Mouse (Mus musculus) forebrain, embryonic 13.5 days (tissue): ENCODE data around the gene Sh3bgrl. TPM values are rescaled to one million over a fixed set of nuclear protein-coding genes. Genes with fewer than 3 reads are reported as not detected.

Source experiments
- ATAC-seq: fragments of 200-750 bp; cut with Nextera tagmentation; 2 replicates; pipeline ENCODE4 v1.8.0; 2017
- H3K27ac ChIP-seq: fragments of 300-500 bp; sonication (generic); 2 replicates; pipeline ENCODE4 v1.5.1; 2015; ENCODE audit warnings: inconsistent platforms, mild to moderate bottlenecking, moderate library complexity
- H3K27me3 ChIP-seq: fragments of 300-500 bp; sonication (generic); 2 replicates; pipeline ENCODE4 v1.6.1; 2015; ENCODE audit warnings: mild to moderate bottlenecking, inconsistent platforms
- H3K36me3 ChIP-seq: fragments of 300-500 bp; sonication (generic); 2 replicates; pipeline ENCODE4 v1.6.1; 2015; ENCODE audit warnings: mild to moderate bottlenecking, inconsistent platforms; ENCODE audit not compliant: poor library complexity, severe bottlenecking
- H3K4me1 ChIP-seq: fragments of 300-500 bp; sonication (generic); 2 replicates; pipeline ENCODE4 v1.6.1; 2015; ENCODE audit warnings: inconsistent platforms
- H3K4me2 ChIP-seq: fragments of 300-500 bp; sonication (generic); 2 replicates; pipeline ENCODE4 v1.6.1; 2015; ENCODE audit warnings: inconsistent platforms, mild to moderate bottlenecking, moderate library complexity
- H3K4me3 ChIP-seq: fragments of 300-500 bp; sonication (generic); 2 replicates; pipeline ENCODE4 v1.5.1; 2015; ENCODE audit warnings: mild to moderate bottlenecking, inconsistent platforms
- H3K9ac ChIP-seq: fragments of 300-500 bp; sonication (generic); 2 replicates; pipeline ENCODE4 v1.6.1; 2015; ENCODE audit warnings: mild to moderate bottlenecking, inconsistent platforms
- H3K9me3 ChIP-seq: fragments of 300-500 bp; sonication (generic); replicated peaks from 2 replicates; pipeline ENCODE4 v1.6.1; 2016; ENCODE audit warnings: inconsistent platforms
- WGBS: fragments of 180-500 bp; shearing (Covaris S2); methylation state at CpG from one replicate; pipeline ENCODE4 v1.1.7; 2015; 5-methylcytosine and 5-hydroxymethylcytosine counted together
- polyA plus RNA-seq: library from polyadenylated mRNA; unstranded; fragments of >200 nt; fragmentation: Nextera tagmentation; extraction: Ambion mirVana; gene quantifications from 2 replicates; pipeline ENCODE4 v1.2.1, GENCODE M21; 2015

Gene Sh3bgrl
- polyA plus RNA-seq, 1 experiment from 2014 or later: 265 TPM

- H3K36me3 ChIP-seq: no peaks in the 10 kb centered on the region
- H3K9me3 ChIP-seq: no peaks in the 10 kb centered on the region
- no peak overlapping the region for H3K4me3 ChIP-seq
- no peak overlapping the region for H3K4me2 ChIP-seq
- 89% methylated on average over 4 of the region's 4 CpGs for WGBS
- no peaks in the 10 kb centered on the region for H3K27me3 ChIP-seq
- no peak overlapping the region for H3K27ac ChIP-seq
- H3K9ac ChIP-seq: no peak overlapping the region
- H3K4me1 ChIP-seq: no peaks in the 10 kb centered on the region
- ATAC-seq: no peak
Measured at GRCm38 (mm10) chrX:109189607-109190006, 94.4 kb downstream of the Sh3bgrl start.

DNA sequence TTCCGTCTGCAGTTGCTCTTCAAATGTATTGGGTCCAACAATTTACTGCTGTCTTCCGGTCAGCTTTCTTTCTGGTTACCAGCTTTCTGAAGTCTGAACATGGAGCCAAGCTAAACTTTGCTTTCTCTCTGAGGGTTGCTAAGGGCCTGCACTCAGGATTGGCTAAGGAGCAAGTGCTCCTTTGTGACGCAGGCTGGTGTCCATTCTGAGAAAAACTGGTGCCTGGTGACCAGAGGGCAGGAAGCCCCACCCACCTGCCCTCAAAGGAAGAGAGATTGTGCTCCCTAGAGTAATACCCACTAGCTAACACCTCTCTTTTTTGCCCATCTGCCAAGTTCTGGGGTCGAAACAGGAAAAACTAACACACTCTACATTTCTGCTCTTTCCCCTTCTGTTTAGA is 95.8 kb downstream of the Sh3bgrl start:
- ATAC-seq: no peak
- Histone ChIP-seq H3K36me3 (no peaks in the 10 kb centered on the region), H3K4me3 (no peak overlapping the region), H3K9me3 (no peaks in the 10 kb centered on the region), H3K4me2 (no peak overlapping the region), H3K27me3 (no peaks in the 10 kb centered on the region), H3K4me1 (no peaks in the 10 kb centered on the region), H3K9ac (no peak overlapping the region), H3K27ac (no peak overlapping the region)
- WGBS: 81% methylated on average over 4 of the region's 4 CpGs

- H3K27me3 ChIP-seq: no peaks in the 10 kb centered on the region
- WGBS: 68% methylated on average over 4 of the region's 4 CpGs
- no peak overlapping the region for H3K27ac ChIP-seq
- no peak overlapping the region for H3K4me3 ChIP-seq
- no peaks in the 10 kb centered on the region for H3K9me3 ChIP-seq
- no peaks in the 10 kb centered on the region for H3K4me1 ChIP-seq
- no peaks in the 10 kb centered on the region for H3K36me3 ChIP-seq
- no peak overlapping the region for H3K4me2 ChIP-seq
- ATAC-seq: no peak
- H3K9ac ChIP-seq: no peak overlapping the region
Measured at GRCm38 (mm10) chrX:109191436-109191835, 96.3 kb downstream of the Sh3bgrl start.

DNA sequence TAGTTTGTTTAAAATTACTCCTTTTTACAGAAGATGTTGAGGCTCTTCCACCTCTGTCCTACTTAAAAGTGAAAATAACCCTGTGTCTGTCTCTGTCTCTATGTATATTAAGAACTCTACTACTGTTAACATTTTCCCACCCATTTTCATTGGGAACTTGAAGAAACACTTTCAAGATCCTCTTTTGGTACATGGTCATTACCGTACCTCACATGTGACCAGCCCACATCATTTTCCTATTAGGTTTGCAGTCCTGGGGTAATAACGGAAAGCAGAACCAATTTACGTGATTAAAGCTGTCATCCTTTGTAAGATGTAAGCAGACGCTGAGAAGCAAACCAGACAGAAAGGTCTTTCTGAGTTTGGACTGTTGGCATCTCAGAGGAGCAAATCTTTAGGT is 101.3 kb downstream of the Sh3bgrl start, which contains the start of gene Gm6377:
Gene Gm6377, plus strand, starts transcription at position 289 of the 400 bp plus-strand sequence.
- no peak within 1 kb of the TSS for H3K27ac ChIP-seq
- H3K36me3 ChIP-seq: no peaks in the 10 kb centered on the region
- H3K4me3 ChIP-seq: no peak within 1 kb of the TSS
- H3K9me3 ChIP-seq: no peaks in the 10 kb centered on the region
- no peak within 1 kb of the TSS for H3K4me2 ChIP-seq
- no peaks in the 10 kb centered on the region for H3K4me1 ChIP-seq
- H3K9ac ChIP-seq: no peak within 1 kb of the TSS
- no peaks in the 10 kb centered on the region for H3K27me3 ChIP-seq
- ATAC-seq: no peak
- WGBS: 82% methylated on average over 4 of the region's 4 CpGs

DNA sequence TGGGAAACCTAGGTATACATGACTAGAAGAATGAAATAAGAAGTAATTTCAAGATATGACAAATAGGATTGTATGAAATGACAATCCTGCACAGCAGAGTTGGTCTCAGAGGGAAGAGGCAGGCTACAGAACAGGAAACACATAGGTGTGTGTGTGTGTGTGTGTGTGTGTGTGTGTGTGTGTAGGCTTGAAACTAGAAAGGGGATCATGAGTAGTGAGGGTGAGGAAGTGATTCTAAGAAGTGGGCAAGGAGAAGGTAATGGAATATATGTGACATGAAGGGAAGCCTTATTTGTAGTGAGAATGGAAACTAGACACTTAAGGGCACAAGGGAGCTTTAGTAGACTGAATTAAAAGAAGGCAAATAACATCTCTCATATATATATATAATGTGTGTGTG is 112.7 kb downstream of the Sh3bgrl start:
- Histone ChIP-seq H3K36me3 (no peaks in the 10 kb centered on the region), H3K4me3 (no peak overlapping the region), H3K9ac (no peak overlapping the region), H3K27ac (no peak overlapping the region), H3K9me3 (no peaks in the 10 kb centered on the region), H3K4me1 (no peaks in the 10 kb centered on the region), H3K27me3 (no peaks in the 10 kb centered on the region), H3K4me2 (no peak overlapping the region)
- no peak for ATAC-seq

DNA sequence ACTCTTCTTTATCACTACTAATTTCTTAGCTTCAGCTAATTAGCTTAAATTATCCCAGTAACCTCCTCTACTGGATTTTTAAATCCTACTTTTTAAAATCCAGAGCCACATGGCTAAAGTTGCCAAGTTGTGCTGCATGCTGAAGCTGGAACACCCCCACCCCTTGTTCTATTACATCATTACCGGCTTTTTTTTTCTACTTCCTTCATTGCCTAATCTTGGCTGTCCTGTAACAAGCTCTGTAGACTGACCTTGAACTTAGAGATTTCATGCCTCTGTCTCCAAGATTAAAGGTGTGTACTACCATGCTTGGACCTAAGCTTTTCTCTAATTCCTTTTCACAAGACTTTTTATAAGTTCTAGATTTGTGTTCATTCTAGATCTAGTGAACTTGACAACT is 133.6 kb downstream of the Sh3bgrl start:
- Histone ChIP-seq H3K4me1 (no peaks in the 10 kb centered on the region), H3K27me3 (no peaks in the 10 kb centered on the region), H3K27ac (no peak overlapping the region), H3K9ac (no peak overlapping the region), H3K9me3 (no peaks in the 10 kb centered on the region), H3K4me3 (no peak overlapping the region), H3K4me2 (no peak overlapping the region), H3K36me3 (no peaks in the 10 kb centered on the region)
- ATAC-seq: no peak
- WGBS: 100% methylated on average over 1 of the region's 1 CpGs

DNA sequence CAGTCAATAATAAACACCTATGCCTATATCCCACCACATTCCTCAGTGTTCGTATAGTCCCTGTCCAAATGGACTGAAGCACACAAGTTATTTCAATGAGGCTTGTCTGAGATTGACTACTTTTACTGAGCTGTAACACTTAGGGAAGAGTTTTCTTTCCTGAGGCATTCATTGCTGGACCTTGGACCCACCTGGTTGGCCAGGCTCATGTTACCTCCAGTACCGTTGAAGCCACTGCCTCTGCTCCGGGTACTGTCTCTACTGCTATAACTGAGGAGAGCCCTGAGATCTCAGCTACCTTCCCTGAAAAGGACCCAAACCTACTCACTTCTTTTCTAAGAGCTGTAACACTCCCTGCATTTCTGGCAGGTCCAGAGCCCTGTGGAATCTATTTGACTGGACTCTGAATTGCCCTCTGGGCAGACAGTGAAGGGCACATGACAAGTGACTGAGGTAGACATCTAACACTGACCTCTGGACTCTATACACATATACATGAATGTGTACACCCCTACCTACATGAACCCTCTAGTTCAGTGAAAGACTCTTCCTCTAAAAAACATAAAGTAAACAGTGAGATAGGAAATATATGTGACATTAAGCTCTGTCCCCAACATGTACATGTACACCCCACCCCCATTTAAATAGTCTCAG is 140.3 kb downstream of the Sh3bgrl start:
- Histone ChIP-seq H3K4me3 (no peak overlapping the region), H3K9ac (no peak overlapping the region), H3K4me1 (no peaks in the 10 kb centered on the region), H3K9me3 (no peaks in the 10 kb centered on the region), H3K4me2 (no peak overlapping the region), H3K27me3 (no peaks in the 10 kb centered on the region), H3K36me3 (no peaks in the 10 kb centered on the region), H3K27ac (no peak overlapping the region)
- 96% methylated on average over 3 of the region's 3 CpGs for WGBS
- ATAC-seq: no peak

DNA sequence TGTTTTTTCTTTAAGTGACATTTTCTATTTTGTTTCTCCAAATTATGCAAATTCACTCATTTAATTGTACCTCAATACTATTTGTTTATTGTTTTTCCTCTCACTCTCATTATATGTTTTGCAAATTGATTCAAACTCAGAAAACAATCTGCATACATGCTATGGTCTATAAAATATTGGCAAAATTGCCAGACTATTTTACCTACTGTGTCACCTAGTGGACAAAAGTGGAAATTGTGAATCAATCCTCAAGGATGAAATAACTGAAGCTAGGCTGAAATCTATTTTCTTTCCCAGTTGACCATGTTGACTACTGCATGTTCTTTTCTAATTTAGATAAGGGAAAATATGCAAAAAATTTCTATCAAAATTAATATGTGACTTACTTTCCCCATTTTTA is 143.0 kb downstream of the Sh3bgrl start:
- Histone ChIP-seq H3K9me3 (no peaks in the 10 kb centered on the region), H3K4me1 (no peaks in the 10 kb centered on the region), H3K4me3 (no peak overlapping the region), H3K27ac (no peak overlapping the region), H3K27me3 (no peaks in the 10 kb centered on the region), H3K36me3 (no peaks in the 10 kb centered on the region), H3K9ac (no peak overlapping the region), H3K4me2 (no peak overlapping the region)
- no peak for ATAC-seq

Other genes with a start within 250 kb of the Sh3bgrl start
- gene Hmgn5, start 82.0 kb upstream of the Sh3bgrl start, polyA plus RNA-seq: 35.5 and 43.0 TPM in 2 replicates
- gene Gm6377, start 101.4 kb downstream of the Sh3bgrl start, polyA plus RNA-seq: 0.05 and 0.16 TPM in 2 replicates